Mouse (Mus musculus) spleen, adult 2 months (tissue): ENCODE data around the gene Zmpste24.

Experiments used
- CTCF ChIP-seq: fragments of 200-500 bp; IDR thresholded peaks from 2 replicates; pipeline ENCODE4 v1.5.1; 2011; ENCODE audit warnings: mild to moderate bottlenecking, inconsistent platforms; ENCODE audit not compliant: insufficient read depth, insufficient read length, insufficient replicate concordance; ENCODE audit errors: extremely low read depth
- POLR2A ChIP-seq: fragments of 200-500 bp; IDR thresholded peaks from 2 replicates; pipeline ENCODE4 v1.6.1; 2011; ENCODE audit warnings: low read depth, low read length, inconsistent platforms

- no peak for TF ChIP-seq CTCF
- no peak for TF ChIP-seq POLR2A
Measured at GRCm38 (mm10) chr4:121018250-121018649, 79.8 kb downstream of the Zmpste24 start.
